Mouse (Mus musculus): ENCODE measurements around the gene Bpi.

DNA sequence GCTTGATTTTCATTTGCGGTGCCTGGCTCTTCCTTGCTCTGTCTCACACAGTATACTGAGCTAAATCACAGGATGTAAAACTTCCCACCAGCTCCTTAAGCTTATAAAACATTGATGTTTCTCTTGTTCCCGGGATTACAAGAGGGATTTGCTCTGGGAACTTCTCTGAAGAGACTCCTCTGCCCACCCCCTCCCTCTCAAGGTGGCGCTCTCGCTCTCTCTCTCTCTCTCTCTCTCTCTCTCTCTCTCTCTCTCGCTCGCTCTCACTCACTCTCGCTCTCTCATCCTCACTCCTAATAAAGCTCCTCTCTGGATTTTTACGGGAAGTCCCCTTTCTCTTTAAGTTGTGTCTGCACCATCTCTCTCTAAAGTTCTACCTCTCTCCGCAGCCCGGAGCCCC lies 46.9 kb upstream of the Bpi start:
- TF ChIP-seq POLR2AphosphoS2 (IDR thresholded peaks at IDR 0.05; ENCODE audit: insufficient read length, low read depth): no peak
- TF ChIP-seq MAX (IDR thresholded peaks at IDR 0.05; ENCODE audit: low read depth): no peak
- no peak for TF ChIP-seq MYOG (IDR thresholded peaks at IDR 0.05; ENCODE audit: control insufficient read depth in 1 of 3, insufficient read depth in 1 of 3, insufficient read length in 2 of 3, low read depth in 2 of 3)
- TF ChIP-seq E2F4 (IDR thresholded peaks at IDR 0.05; ENCODE audit: insufficient read depth): no peak
- TF ChIP-seq POLR2A (IDR thresholded peaks at IDR 0.05; ENCODE audit: insufficient read length, low read depth): no peak
- TF ChIP-seq TCF12 (IDR thresholded peaks at IDR 0.05; ENCODE audit: insufficient read depth, poor library complexity, severe bottlenecking): no peak
